Mouse (Mus musculus) hematopoietic stem cell, adult 5-6 weeks (primary cell): ENCODE data around the gene Maip1. TPM values are rescaled to one million over a fixed set of nuclear protein-coding genes. Genes with fewer than 3 reads are reported as not detected.
A peak's percentile ranks its signal among the peaks of the same experiment; 100 is the strongest.

Source experiments
- ATAC-seq, 2 experiments: fragments of 125-278 bp in 1 of 2; replicated peaks in 1 of 2; 2 replicates each; pipeline ENCODE4 v1.8.0; 2016 to 2017; ENCODE audit warnings: inconsistent platforms in 2 of 2, mild to moderate bottlenecking in 2 of 2, moderate number of reproducible peaks in 2 of 2, low read depth in 1 of 2, moderate TSS enrichment in 1 of 2; ENCODE audit not compliant: low FRiP score in 2 of 2, poor library complexity in 2 of 2, severe bottlenecking in 2 of 2, insufficient read depth in 1 of 2, low TSS enrichment in 1 of 2
- total RNA-seq: library from RNA; stranded (forward); fragments of 172-1452, 232-1000 nt; gene quantifications from 2 replicates; pipeline ENCODE4 v1.2.3, GENCODE M21; 2017

Gene Maip1
- 12.7 and 12.9 TPM in 2 replicates for total RNA-seq

DNA sequence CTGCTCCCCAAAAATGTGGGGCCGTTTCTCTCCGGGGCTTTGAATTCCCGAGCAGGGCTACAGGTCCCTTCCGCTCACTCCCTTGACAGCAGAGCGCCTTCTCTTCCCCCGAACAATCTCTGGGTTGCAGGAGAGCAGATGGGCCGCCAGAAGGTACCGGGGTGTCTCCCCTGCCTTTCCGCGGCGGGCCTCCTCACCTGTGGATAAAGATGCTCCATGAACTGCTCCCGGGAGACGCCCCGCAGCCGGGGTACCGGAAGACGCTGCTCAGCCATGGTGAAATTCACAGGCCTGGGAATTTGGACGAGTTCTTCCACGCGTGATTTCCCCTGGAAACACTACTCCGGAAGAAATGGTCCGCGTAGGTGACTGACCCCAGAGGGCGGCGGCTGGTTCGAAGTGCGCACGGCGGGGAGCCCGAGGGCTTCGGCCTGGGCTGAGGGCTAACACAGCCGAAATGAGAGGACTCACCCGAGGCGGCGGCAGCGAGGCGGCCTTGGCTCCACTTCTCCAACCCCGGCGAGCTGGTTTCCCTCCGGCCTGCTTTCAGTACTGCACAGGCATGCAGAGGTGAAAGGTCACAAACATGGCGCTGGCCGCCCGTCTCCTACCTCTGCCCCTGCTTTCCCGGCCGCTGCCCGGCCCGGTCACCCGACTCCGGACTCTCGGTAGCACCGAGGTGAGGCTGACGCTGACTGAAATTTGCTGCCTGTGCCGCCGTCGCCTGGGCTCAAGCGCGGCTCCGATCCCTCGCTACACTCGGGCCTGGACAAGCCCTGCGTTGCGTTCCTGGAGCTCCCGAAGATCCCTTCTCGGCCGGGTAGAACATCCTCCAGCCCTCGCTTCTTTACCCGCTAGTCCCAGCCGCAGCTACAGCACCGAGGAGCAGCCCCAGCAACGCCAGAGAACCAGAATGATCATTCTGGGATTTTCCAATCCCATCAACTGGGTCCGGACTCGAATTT, at the start of gene Maip1, which contains the start of gene Tyw5:
Gene Maip1 (plus strand): TSS at position 142 of the 965 bp plus-strand sequence.
Gene Tyw5 (minus strand): TSS at position 915 of the 965 bp plus-strand sequence.
- ATAC-seq, result peak; percentile 90 to 92

DNA sequence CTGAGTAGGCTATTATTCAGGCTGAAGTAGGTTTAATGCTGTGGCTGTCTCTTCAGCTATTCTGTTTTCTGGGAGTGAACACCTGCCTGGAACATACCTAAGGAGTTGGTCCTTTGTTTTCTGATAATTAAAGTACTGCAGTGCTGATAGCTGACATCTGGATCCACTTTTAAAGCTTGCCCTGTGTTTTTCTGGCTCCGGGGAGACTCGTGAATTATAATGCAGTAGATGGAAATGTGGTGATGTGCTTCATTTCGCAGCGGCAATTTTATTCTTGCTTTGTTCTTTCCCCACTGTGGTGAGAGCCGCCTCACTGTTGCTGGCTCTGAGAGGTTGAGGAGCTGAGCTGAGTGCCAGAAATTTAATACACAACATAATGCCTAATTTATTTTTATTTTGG, 47.6 kb upstream of the Maip1 start:
- ATAC-seq, result no peak

- ATAC-seq, result no peak
Observed at GRCm38 (mm10) chr1:57367446-57367845, 38.7 kb upstream of the Maip1 start.

- no peak for ATAC-seq
Observed at GRCm38 (mm10) chr1:57369111-57369510, 37.0 kb upstream of the Maip1 start.

DNA sequence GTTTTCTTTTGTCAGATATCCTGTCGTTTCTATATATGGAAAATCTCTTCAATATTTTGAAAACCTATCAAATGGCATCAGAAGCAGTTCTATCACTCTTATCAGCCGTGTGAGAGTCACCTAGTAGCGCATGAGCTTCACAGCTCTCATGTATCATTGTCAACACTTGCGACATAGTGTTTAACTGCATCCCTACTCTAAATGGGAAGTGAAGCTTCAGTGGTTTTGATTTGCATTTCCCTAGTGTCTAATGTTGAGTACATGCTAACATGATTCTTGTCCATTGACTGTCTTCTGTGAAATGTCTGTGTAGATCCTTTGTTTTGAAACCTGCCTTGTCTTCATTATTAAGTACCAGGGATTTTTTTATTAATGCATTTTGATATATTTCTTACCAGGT, 35.7 kb upstream of the Maip1 start:
- ATAC-seq, result no peak

DNA sequence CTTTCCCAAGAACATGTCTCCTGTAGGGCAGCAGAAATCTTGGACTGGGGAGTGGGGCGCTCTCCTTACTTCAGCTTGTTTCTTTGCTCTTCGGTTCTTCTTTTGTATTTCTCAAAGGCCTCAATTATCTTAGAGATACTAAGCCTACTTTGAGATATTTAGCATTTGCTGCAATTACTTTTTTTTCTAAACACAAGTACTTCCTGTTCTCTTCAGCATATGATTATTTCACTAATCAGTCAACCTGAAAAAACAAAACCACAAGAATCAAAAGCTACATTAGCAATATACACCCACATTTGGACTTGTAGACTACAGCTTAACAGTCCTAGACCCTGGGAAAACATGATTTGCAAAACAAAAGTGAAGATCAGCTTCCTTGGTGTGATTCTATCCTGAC, 30.9 kb upstream of the Maip1 start:
- no peak for ATAC-seq

GRCm38 (mm10) chr1:57376806-57377205, 29.3 kb upstream of the Maip1 start:
- no peak for ATAC-seq

GRCm38 (mm10) chr1:57377376-57378341, 28.5 kb upstream of the Maip1 start, which contains the start of gene 1700066M21Rik:
1700066M21Rik (plus strand) TSS chr1:57377620.
- ATAC-seq, result peak; percentile 96 to 99

DNA sequence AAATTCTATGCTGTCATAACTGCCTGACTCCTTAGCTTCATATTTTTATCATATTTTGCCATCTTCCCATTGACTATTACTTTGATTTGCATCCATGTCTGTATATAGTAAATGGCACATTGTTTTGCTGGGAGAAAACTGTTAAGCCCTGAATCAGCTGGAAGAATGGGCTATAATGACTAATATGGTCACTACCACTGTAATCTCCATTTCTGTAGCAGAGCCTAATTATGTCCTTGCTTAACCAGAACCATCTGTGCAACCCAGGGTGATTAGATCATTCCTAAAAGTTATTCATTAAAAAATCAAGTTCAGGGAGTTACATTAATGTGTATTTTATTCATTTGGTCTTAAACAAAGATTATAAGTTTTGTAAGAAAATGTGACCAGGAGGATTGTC, 19.6 kb upstream of the Maip1 start:
- ATAC-seq, result no peak

DNA sequence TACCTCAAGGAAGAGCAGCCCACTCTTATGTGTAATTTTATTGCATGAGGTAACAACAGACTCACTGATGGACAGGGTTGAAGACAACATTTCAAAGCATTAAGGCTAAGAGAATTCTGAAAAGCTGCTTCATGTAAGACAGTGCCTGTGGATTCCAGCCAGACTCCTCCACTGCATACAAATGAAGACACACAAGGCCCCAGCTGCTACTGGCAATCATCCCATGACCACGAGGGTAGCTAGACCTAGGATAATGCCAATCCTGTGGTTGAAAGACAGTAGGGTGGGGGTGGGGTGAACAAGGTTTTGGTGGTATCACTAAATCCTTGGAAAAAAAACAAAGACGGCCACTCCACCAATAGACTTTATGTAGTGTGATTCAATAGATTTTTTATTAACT, 18.3 kb upstream of the Maip1 start:
- ATAC-seq, result no peak

GRCm38 (mm10) chr1:57388402-57389155, 17.5 kb upstream of the Maip1 start:
- no peak for ATAC-seq

DNA sequence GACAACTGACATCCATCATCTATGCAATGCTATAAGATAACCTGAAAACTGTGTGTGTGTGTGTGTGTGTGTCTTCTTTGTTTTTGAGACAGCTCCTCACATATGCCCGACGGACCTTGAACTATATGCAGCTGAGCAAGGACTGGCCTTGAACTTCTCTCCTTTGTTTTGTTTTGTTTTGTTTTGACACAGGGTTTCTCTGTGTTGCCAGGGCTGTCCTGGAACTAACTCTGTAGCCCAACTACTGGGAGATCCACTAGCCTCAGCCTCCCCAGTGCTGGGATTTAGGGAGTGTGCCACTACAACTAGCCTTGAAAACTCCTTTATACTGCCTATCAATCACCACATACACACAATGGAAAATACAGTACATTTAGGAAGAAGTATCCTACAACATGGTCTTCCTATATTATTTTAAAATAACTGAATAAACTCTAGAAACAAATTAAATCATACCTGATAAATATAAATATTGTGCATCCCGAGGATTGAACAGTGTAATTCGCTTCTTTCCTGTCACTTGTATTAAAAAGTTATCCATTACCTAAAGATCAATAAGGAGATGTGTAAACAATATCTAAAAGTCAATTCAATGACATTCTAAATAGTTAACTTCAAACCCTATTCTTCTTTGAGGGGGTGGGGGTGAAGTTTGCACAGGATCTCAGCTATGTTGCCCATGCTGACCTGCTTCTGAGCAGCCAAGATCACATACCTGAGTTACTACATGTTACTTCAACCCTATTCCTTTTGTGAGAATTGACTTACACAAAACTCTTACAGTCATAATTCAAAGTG, 14.9 kb upstream of the Maip1 start:
- ATAC-seq, result no peak

DNA sequence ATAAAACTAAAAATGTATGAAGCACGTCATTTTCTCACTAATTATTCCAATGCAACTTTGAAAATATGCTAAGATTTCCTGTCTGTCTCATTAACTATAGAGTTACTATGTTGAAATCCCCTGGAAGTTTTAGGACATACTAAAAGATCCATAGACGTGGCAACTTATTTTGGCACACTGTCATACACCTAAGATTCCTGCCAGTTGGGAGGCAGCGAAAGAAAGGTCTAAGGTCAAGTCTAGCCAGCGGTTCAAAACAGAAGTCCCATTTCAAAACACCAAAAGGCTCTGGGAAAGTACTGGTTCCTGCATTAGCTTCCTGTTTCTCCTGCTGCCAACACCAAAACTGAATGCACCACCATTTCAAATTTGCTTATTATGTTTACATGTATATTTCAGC, 13.7 kb upstream of the Maip1 start:
- no peak for ATAC-seq

DNA sequence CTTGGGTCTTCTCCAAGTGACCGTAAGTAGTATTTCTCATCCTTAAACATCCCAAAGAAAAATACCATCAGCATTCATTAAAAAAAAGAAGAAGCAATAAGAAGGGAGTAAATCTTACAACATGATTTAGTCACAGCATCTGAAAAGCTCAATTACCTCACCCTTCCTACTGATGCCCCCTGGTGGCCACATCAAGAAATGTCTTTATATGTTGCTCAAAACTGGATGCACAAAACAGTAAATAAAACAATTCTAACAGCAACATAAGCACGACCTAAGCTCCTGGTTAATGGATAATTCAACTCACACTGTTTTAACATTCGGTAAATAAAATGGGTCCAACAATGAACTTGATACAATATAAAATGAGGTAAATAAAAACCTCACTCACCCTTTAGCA, 12.1 kb upstream of the Maip1 start:
- peak; percentile 42 to 56; a peak in 2 of 4 replicates for ATAC-seq

DNA sequence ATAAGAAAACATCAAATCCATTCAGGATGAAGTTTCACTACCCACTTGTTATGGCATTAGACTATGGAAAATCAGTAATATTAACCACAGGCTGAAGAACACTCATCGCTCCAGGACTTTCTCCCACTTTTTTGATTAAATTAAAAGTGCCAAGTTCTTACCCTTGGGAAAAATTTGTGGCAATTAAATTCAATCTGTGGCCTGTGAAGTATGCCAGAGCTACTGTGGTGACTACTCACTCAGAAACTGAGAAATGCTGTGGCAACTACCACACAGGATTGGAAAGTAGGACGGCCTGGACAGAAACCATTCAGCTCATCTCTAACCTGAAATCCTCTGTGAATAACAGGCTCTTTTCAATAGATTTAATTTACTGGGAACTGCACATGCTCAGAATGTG, 5.8 kb upstream of the Maip1 start:
- no peak for ATAC-seq

DNA sequence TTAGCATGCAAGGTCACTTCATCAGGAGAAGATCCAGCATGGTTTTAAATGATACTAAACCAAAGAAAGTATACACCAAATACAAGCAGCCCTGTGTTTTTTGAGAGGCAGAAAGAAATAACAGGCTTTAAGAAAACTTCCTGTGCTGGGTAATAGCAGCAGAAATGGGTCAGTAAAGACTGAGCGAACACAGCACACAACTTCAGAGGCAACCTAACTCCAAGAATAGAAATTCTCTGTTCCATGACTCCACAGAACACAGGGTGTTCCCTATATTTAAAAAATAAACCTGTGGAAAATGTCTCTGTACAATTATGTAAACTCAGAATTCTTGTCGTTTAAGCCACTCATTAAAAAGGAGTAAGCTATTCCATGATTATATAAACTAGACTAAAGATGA, 5.3 kb upstream of the Maip1 start:
- ATAC-seq, result no peak
